Mouse (Mus musculus): ENCODE data around the gene Asic1. TPM values are rescaled to one million over a fixed set of nuclear protein-coding genes. Genes with fewer than 3 reads are reported as not detected.

Gene Asic1
- total and polyA plus RNA-seq, 2 experiments from 2014 or later = 28.1 to 99.1 TPM

GRCm38 (mm10) chr15:99684156-99684555 is 14.0 kb downstream of the Asic1 start:
- Histone ChIP-seq H3K27ac (ENCODE audit: low read depth, low read length) (no peak overlapping the region), H3K4me2 (ENCODE audit: low read depth) (no peak overlapping the region), H3K4me1 (ENCODE audit: insufficient read depth) (no peaks in the 10 kb centered on the region), H3K27me3 (ENCODE audit: insufficient read depth, low read length) (no peaks in the 10 kb centered on the region), H3K9ac (no peak overlapping the region), H3K36me3 (ENCODE audit: insufficient read depth) (peaks cover 21% of the 10 kb centered on the region), H3K4me3 (ENCODE audit: low read depth, low read length) (no peak overlapping the region), H3K9me3 (ENCODE audit: low read length) (no peaks in the 10 kb centered on the region)
- no peak for TF ChIP-seq CTCF (IDR thresholded peaks at IDR 0.05; ENCODE audit: low read depth)
- DNase-seq = no peak
- no peak for ATAC-seq
- WGBS = 93% methylated on average over 5 of the region's 5 CpGs

- Histone ChIP-seq H3K36me3 (ENCODE audit: insufficient read depth) (peaks cover 21% of the 10 kb centered on the region), H3K4me1 (ENCODE audit: insufficient read depth) (no peaks in the 10 kb centered on the region), H3K9me3 (ENCODE audit: low read length) (no peaks in the 10 kb centered on the region), H3K27me3 (ENCODE audit: insufficient read depth, low read length) (no peaks in the 10 kb centered on the region), H3K9ac (no peak overlapping the region), H3K4me3 (ENCODE audit: low read depth, low read length) (no peak overlapping the region), H3K4me2 (ENCODE audit: low read depth) (no peak overlapping the region), H3K27ac (ENCODE audit: low read depth, low read length) (no peak overlapping the region)
- WGBS = 8% methylated on average over 4 of the region's 4 CpGs
- peak; percentile 73 for ATAC-seq
- TF ChIP-seq CTCF (IDR thresholded peaks at IDR 0.05; ENCODE audit: low read depth) = peak; percentile 95
- DNase-seq = peak; percentile 74
Measured at GRCm38 (mm10) chr15:99688712-99689111, 18.5 kb downstream of the Asic1 start.

- H3K4me2 ChIP-seq (ENCODE audit: low read depth) = no peak overlapping the region
- no peak overlapping the region for H3K9ac ChIP-seq
- peaks cover 12% of the 10 kb centered on the region for H3K36me3 ChIP-seq (ENCODE audit: insufficient read depth)
- TF ChIP-seq CTCF (IDR thresholded peaks at IDR 0.05; ENCODE audit: low read depth) = no peak
- ATAC-seq = no peak
- no peak overlapping the region for H3K27ac ChIP-seq (ENCODE audit: low read depth, low read length)
- no peaks in the 10 kb centered on the region for H3K27me3 ChIP-seq (ENCODE audit: insufficient read depth, low read length)
- no peak overlapping the region for H3K4me3 ChIP-seq (ENCODE audit: low read depth, low read length)
- WGBS = 25% methylated on average over 4 of the region's 4 CpGs
- DNase-seq = no peak
- no peaks in the 10 kb centered on the region for H3K4me1 ChIP-seq (ENCODE audit: insufficient read depth)
- no peaks in the 10 kb centered on the region for H3K9me3 ChIP-seq (ENCODE audit: low read length)
Measured at GRCm38 (mm10) chr15:99690924-99691323, 20.8 kb downstream of the Asic1 start.

GRCm38 (mm10) chr15:99691976-99692375 is 21.8 kb downstream of the Asic1 start:
- DNase-seq = no peak
- Histone ChIP-seq H3K27me3 (ENCODE audit: insufficient read depth, low read length) (no peaks in the 10 kb centered on the region), H3K27ac (ENCODE audit: low read depth, low read length) (no peak overlapping the region), H3K36me3 (ENCODE audit: insufficient read depth) (peaks cover 22% of the 10 kb centered on the region), H3K9me3 (ENCODE audit: low read length) (no peaks in the 10 kb centered on the region), H3K4me1 (ENCODE audit: insufficient read depth) (no peaks in the 10 kb centered on the region), H3K4me3 (ENCODE audit: low read depth, low read length) (no peak overlapping the region), H3K4me2 (ENCODE audit: low read depth) (no peak overlapping the region), H3K9ac (no peak overlapping the region)
- WGBS = 57% methylated on average over 9 of the region's 9 CpGs
- TF ChIP-seq CTCF (IDR thresholded peaks at IDR 0.05; ENCODE audit: low read depth) = no peak
- peak; percentile 45; the same call in 1 of the 2 replicates for ATAC-seq

GRCm38 (mm10) chr15:99697309-99697708 is 27.1 kb downstream of the Asic1 start:
- TF ChIP-seq CTCF (IDR thresholded peaks at IDR 0.05; ENCODE audit: low read depth) = no peak
- Histone ChIP-seq H3K27ac (ENCODE audit: low read depth, low read length) (no peak overlapping the region), H3K36me3 (ENCODE audit: insufficient read depth) (peaks cover 41% of the 10 kb centered on the region), H3K4me1 (ENCODE audit: insufficient read depth) (no peaks in the 10 kb centered on the region), H3K4me2 (ENCODE audit: low read depth) (no peak overlapping the region), H3K9me3 (ENCODE audit: low read length) (no peaks in the 10 kb centered on the region), H3K9ac (no peak overlapping the region), H3K4me3 (ENCODE audit: low read depth, low read length) (no peak overlapping the region), H3K27me3 (ENCODE audit: insufficient read depth, low read length) (no peaks in the 10 kb centered on the region)
- WGBS = 41% methylated on average over 2 of the region's 2 CpGs
- ATAC-seq = no peak
- no peak for DNase-seq

- 0 out of 2 replicates have a peak, but pooled peaks cover 8% of the 10 kb centered on the region for H3K4me1 ChIP-seq (ENCODE audit: insufficient read depth)
- no peaks in the 10 kb centered on the region for H3K9me3 ChIP-seq (ENCODE audit: low read length)
- H3K27me3 ChIP-seq (ENCODE audit: insufficient read depth, low read length) = no peaks in the 10 kb centered on the region
- H3K27ac ChIP-seq (ENCODE audit: low read depth, low read length) = no peak overlapping the region
- TF ChIP-seq CTCF (IDR thresholded peaks at IDR 0.05; ENCODE audit: low read depth) = no peak
- no peak overlapping the region for H3K9ac ChIP-seq
- peaks cover 43% of the 10 kb centered on the region for H3K36me3 ChIP-seq (ENCODE audit: insufficient read depth)
- no peak overlapping the region for H3K4me2 ChIP-seq (ENCODE audit: low read depth)
- WGBS = 40% methylated on average over 20 of the region's 20 CpGs
- DNase-seq (no peak), ATAC-seq (no peak)
- H3K4me3 ChIP-seq (ENCODE audit: low read depth, low read length) = no peak overlapping the region
Measured at GRCm38 (mm10) chr15:99698533-99699085, 28.4 kb downstream of the Asic1 start.

GRCm38 (mm10) chr15:99699715-99700114 is 29.5 kb downstream of the Asic1 start:
- Histone ChIP-seq H3K27ac (ENCODE audit: low read depth, low read length) (no peak overlapping the region), H3K9me3 (ENCODE audit: low read length) (no peaks in the 10 kb centered on the region), H3K27me3 (ENCODE audit: insufficient read depth, low read length) (no peaks in the 10 kb centered on the region), H3K4me2 (ENCODE audit: low read depth) (no peak overlapping the region), H3K9ac (no peak overlapping the region), H3K4me3 (ENCODE audit: low read depth, low read length) (no peak overlapping the region), H3K36me3 (ENCODE audit: insufficient read depth) (peaks cover 50% of the 10 kb centered on the region), H3K4me1 (ENCODE audit: insufficient read depth) (peaks cover 17% of the 10 kb centered on the region)
- DNase-seq (no peak), ATAC-seq (no peak)
- 87% methylated on average over 10 of the region's 10 CpGs for WGBS
- no peak for TF ChIP-seq CTCF (IDR thresholded peaks at IDR 0.05; ENCODE audit: low read depth)
